Mouse (Mus musculus): ENCODE measurements around the gene Lsamp. TPM values are rescaled to one million over a fixed set of nuclear protein-coding genes. Genes with fewer than 3 reads are reported as not detected.

Gene Lsamp
- polyA plus RNA-seq, 1 experiment from 2014 or later = 2.1 TPM

DNA sequence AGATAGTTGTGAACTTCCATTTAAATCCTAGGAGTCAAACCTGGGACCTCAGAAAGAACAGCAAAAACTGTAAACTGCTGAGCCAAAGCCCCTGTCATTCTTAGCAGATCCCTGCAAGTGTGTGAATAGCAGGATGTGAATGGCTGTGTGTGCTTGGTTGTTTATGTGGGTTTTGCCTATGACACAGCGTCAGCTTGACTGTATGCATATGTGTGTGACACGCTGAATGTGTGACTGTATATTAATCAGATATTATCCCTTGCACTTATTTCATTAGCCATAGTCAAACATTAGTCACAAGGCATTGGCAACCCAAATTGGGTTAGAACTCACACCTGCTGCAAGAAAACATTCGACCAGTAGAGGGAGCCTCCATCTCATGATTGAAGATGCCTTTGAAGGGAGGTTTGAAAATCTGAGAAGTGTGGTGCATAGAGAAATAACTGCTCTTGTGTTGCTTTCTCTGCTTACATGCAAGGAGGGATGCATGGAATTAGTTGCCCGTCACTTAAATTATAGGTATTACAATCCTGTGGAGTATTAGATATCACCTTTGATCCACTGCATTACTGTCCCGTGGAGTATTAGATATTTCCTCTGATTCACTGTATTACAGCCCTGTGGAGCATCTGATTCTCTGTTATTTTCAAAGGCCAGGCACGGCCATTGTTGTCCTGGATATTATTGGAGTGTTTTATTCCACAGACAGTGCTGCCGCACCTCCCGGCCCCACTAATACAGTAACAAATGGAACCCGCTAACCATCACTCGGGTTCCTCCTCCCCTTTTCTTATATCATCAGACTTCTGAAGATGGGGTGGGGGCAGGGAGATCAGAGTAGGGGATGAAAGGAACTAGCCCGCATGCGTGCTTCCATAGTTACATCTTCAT, 1274.2 kb downstream of the Lsamp start:
- H3K4me1 ChIP-seq (ENCODE audit: control insufficient read depth in 2 of 2, insufficient read depth in 2 of 2, low read length in 2 of 2) = no peaks in the 10 kb centered on the region
- no peak for ATAC-seq (ENCODE audit: insufficient number of reproducible peaks, insufficient read depth, low FRiP score, low read depth)
- 53% methylated on average over 12 of the region's 12 CpGs for whole genome bisulfite sequencing
- no peak overlapping the region for H3K27ac ChIP-seq (replicated peaks in 1 of 2; ENCODE audit: control insufficient read depth in 1 of 2, insufficient read depth in 1 of 2, low read depth in 2 of 2, low read length in 2 of 2)
- no peaks in the 10 kb centered on the region for H3K36me3 ChIP-seq (ENCODE audit: control insufficient read depth, insufficient read depth, low read length)
- no peaks in the 10 kb centered on the region for H3K9me3 ChIP-seq (ENCODE audit: control insufficient read depth, low read length)
- no peak overlapping the region for H3K4me2 ChIP-seq (ENCODE audit: low read length)
- no peak overlapping the region for H3K9ac ChIP-seq (ENCODE audit: low read length)
- no peak overlapping the region for H3K4me3 ChIP-seq (ENCODE audit: control insufficient read depth in 1 of 2, insufficient read depth in 1 of 2, low read depth in 1 of 2, low read length in 2 of 2)
- no peaks in the 10 kb centered on the region for H3K27me3 ChIP-seq (ENCODE audit: control insufficient read depth, insufficient read depth, low read length)

DNA sequence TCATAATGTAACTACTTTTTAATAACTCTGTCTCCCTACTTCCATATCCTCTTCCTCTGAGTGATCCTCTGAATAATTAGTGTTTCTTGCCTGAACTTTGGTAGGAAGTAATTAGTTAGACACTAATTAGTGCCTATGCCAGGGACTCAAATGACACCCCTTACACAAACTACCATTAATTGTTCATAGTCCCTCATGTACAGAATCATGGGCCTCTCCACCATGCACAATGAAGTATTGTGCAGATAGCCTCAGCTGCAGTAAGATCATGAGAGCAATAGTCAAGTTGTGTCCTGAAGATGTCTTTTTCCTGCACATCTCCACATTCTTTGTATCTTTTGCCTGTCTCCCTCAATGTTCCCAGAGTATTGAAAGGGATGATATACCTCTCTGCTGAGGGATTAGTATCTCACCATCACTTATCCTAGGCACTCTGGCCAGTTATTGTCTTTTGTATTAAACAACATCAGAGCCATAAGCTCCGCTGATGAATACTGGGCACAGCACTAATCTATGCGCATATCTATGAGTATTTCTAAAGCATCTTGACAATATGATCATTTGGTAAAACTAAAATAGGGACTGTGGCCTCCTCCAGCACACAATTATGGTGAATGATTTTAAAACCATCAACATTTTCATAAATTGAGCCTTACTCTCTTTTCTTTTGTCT, 1292.0 kb downstream of the Lsamp start:
- Histone ChIP-seq H3K9ac (ENCODE audit: low read length) (no peak overlapping the region), H3K4me1 (ENCODE audit: control insufficient read depth in 2 of 2, insufficient read depth in 2 of 2, low read length in 2 of 2) (no peaks in the 10 kb centered on the region), H3K27me3 (ENCODE audit: control insufficient read depth, insufficient read depth, low read length) (no peaks in the 10 kb centered on the region), H3K4me3 (ENCODE audit: control insufficient read depth in 1 of 2, insufficient read depth in 1 of 2, low read depth in 1 of 2, low read length in 2 of 2) (no peak overlapping the region), H3K36me3 (ENCODE audit: control insufficient read depth, insufficient read depth, low read length) (no peaks in the 10 kb centered on the region), H3K4me2 (ENCODE audit: low read length) (no peak overlapping the region), H3K9me3 (ENCODE audit: control insufficient read depth, low read length) (no peaks in the 10 kb centered on the region), H3K27ac (replicated peaks in 1 of 2; ENCODE audit: control insufficient read depth in 1 of 2, insufficient read depth in 1 of 2, low read depth in 2 of 2, low read length in 2 of 2) (no peak overlapping the region)
- 88% methylated on average over 2 of the region's 2 CpGs for WGBS
- ATAC-seq (ENCODE audit: insufficient number of reproducible peaks, insufficient read depth, low FRiP score, low read depth) = no peak

DNA sequence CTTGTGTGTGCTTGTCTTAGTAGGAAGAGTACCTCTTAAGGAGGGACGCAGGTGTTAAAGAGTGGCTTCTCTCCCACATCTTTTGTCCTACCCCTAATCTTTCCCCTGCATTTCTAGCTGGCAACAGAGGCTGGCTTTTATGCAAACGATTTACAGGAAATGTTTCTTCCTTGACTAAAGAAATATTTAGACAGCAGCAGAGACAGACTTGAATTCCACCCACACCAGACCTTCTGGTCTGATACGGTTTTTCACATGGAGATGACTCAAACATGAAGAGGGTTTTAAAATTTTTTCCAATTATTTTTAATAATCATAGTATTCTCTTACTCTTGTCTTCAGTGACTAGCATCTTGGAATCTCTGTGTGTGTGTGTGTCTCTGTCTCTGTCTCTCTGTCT, 1333.8 kb downstream of the Lsamp start:
- no peaks in the 10 kb centered on the region for H3K4me1 ChIP-seq (ENCODE audit: control insufficient read depth in 2 of 2, insufficient read depth in 2 of 2, low read length in 2 of 2)
- ATAC-seq (ENCODE audit: insufficient number of reproducible peaks, insufficient read depth, low FRiP score, low read depth) = no peak
- no peak overlapping the region for H3K9ac ChIP-seq (ENCODE audit: low read length)
- H3K36me3 ChIP-seq (ENCODE audit: control insufficient read depth, insufficient read depth, low read length) = no peaks in the 10 kb centered on the region
- H3K4me3 ChIP-seq (ENCODE audit: control insufficient read depth in 1 of 2, insufficient read depth in 1 of 2, low read depth in 1 of 2, low read length in 2 of 2) = no peak overlapping the region
- H3K27ac ChIP-seq (replicated peaks in 1 of 2; ENCODE audit: control insufficient read depth in 1 of 2, insufficient read depth in 1 of 2, low read depth in 2 of 2, low read length in 2 of 2) = no peak overlapping the region
- no peaks in the 10 kb centered on the region for H3K9me3 ChIP-seq (ENCODE audit: control insufficient read depth, low read length)
- no peak overlapping the region for H3K4me2 ChIP-seq (ENCODE audit: low read length)
- H3K27me3 ChIP-seq (ENCODE audit: control insufficient read depth, insufficient read depth, low read length) = no peaks in the 10 kb centered on the region
- WGBS = 59% methylated on average over 3 of the region's 3 CpGs

DNA sequence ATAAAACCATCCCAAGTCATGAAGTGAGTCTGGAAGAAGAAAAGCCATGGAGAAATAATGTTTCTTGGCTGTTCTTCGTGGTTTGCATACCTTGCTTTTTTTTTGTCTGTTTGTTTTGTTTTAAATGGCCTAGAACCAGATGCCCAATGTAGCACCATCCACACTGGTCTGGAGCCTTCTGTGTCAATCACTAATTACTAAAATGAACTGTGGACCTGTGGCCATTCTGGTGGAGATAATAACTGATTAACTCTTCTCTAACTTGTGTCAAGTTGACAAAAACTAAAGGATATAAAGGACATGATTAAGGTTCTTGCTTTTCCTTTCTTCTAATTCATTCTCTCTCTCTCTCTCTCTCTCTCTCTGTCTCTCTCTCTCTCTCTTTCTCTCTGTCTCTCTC, 1359.3 kb downstream of the Lsamp start:
- WGBS = 66% methylated on average over 1 of the region's 1 CpGs
- Histone ChIP-seq H3K36me3 (ENCODE audit: control insufficient read depth, insufficient read depth, low read length) (no peaks in the 10 kb centered on the region), H3K27ac (replicated peaks in 1 of 2; ENCODE audit: control insufficient read depth in 1 of 2, insufficient read depth in 1 of 2, low read depth in 2 of 2, low read length in 2 of 2) (no peak overlapping the region), H3K4me1 (ENCODE audit: control insufficient read depth in 2 of 2, insufficient read depth in 2 of 2, low read length in 2 of 2) (no peaks in the 10 kb centered on the region), H3K4me2 (ENCODE audit: low read length) (no peak overlapping the region), H3K27me3 (ENCODE audit: control insufficient read depth, insufficient read depth, low read length) (no peaks in the 10 kb centered on the region), H3K9ac (ENCODE audit: low read length) (no peak overlapping the region), H3K9me3 (ENCODE audit: control insufficient read depth, low read length) (no peaks in the 10 kb centered on the region), H3K4me3 (ENCODE audit: control insufficient read depth in 1 of 2, insufficient read depth in 1 of 2, low read depth in 1 of 2, low read length in 2 of 2) (no peak overlapping the region)
- no peak for ATAC-seq (ENCODE audit: insufficient number of reproducible peaks, insufficient read depth, low FRiP score, low read depth)

DNA sequence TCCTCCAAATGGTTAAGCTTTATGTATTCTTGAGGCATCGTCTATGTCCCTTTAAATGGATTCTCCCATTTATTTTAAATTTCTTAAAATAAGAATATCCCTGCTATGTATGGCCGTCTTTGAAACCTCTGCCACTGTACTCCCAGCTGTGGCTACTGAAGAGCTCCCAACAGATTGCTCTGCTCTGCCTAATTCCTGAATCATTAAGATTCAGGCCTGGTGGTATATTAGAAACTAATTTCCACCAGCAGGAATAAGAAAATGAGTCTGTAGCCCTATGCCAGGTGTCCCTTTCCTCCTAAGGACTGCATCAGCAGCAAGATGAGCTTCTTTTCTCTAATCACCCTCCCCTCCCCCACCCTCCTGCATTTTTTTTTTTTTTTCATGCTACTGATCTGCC, 1381.0 kb downstream of the Lsamp start:
- no peaks in the 10 kb centered on the region for H3K36me3 ChIP-seq (ENCODE audit: control insufficient read depth, insufficient read depth, low read length)
- no peak overlapping the region for H3K9ac ChIP-seq (ENCODE audit: low read length)
- no peak overlapping the region for H3K4me3 ChIP-seq (ENCODE audit: control insufficient read depth in 1 of 2, insufficient read depth in 1 of 2, low read depth in 1 of 2, low read length in 2 of 2)
- no peak overlapping the region for H3K4me2 ChIP-seq (ENCODE audit: low read length)
- no peaks in the 10 kb centered on the region for H3K4me1 ChIP-seq (ENCODE audit: control insufficient read depth in 2 of 2, insufficient read depth in 2 of 2, low read length in 2 of 2)
- H3K27ac ChIP-seq (replicated peaks in 1 of 2; ENCODE audit: control insufficient read depth in 1 of 2, insufficient read depth in 1 of 2, low read depth in 2 of 2, low read length in 2 of 2) = no peak overlapping the region
- H3K27me3 ChIP-seq (ENCODE audit: control insufficient read depth, insufficient read depth, low read length) = no peaks in the 10 kb centered on the region
- H3K9me3 ChIP-seq (ENCODE audit: control insufficient read depth, low read length) = no peaks in the 10 kb centered on the region
- WGBS = 63% methylated on average over 2 of the region's 2 CpGs
- no peak for ATAC-seq (ENCODE audit: insufficient number of reproducible peaks, insufficient read depth, low FRiP score, low read depth)

DNA sequence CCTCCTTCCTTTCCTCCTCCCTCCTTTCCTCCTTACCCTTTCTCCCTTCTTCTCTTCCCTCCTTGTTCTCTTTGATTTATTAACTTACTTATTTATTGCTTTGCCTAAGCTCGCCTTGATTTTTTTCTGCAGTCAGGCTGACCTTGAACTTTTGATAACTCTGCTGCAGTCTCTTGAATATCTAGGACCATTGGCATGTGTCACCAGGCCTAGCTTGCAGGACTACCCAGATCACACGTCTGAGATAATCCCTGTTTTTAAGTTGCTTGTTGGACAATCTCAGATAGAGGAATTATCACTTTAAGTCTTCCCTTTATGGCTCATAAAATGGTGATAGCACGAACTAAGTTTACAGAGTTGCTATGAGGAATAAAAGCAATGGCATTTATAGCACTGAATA, 1399.5 kb downstream of the Lsamp start:
- H3K27ac ChIP-seq (replicated peaks in 1 of 2; ENCODE audit: control insufficient read depth in 1 of 2, insufficient read depth in 1 of 2, low read depth in 2 of 2, low read length in 2 of 2) = no peak overlapping the region
- no peak for ATAC-seq (ENCODE audit: insufficient number of reproducible peaks, insufficient read depth, low FRiP score, low read depth)
- H3K4me3 ChIP-seq (ENCODE audit: control insufficient read depth in 1 of 2, insufficient read depth in 1 of 2, low read depth in 1 of 2, low read length in 2 of 2) = no peak overlapping the region
- 42% methylated on average over 3 of the region's 3 CpGs for WGBS
- no peaks in the 10 kb centered on the region for H3K36me3 ChIP-seq (ENCODE audit: control insufficient read depth, insufficient read depth, low read length)
- H3K4me2 ChIP-seq (ENCODE audit: low read length) = no peak overlapping the region
- H3K9ac ChIP-seq (ENCODE audit: low read length) = no peak overlapping the region
- no peaks in the 10 kb centered on the region for H3K27me3 ChIP-seq (ENCODE audit: control insufficient read depth, insufficient read depth, low read length)
- no peaks in the 10 kb centered on the region for H3K4me1 ChIP-seq (ENCODE audit: control insufficient read depth in 2 of 2, insufficient read depth in 2 of 2, low read length in 2 of 2)
- H3K9me3 ChIP-seq (ENCODE audit: control insufficient read depth, low read length) = no peaks in the 10 kb centered on the region

DNA sequence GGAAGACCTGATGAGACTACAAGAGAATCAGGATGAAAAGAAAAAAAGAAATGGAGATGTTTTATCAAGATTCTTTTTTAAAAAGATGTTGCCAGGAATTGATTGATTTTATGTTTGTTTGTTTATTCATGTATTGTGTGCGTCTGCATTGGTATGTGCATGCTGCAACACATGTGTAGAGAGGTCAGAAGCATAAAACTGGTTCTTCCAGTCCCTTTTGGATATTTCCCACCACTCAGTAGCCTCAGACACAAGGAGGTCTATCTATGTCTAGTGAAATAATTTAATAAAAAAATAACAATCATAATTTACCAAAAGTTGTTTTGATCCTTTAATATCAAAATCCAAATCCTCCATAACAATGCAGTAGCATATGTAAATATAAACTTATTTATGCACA, 1400.1 kb downstream of the Lsamp start:
- no peaks in the 10 kb centered on the region for H3K36me3 ChIP-seq (ENCODE audit: control insufficient read depth, insufficient read depth, low read length)
- H3K4me3 ChIP-seq (ENCODE audit: control insufficient read depth in 1 of 2, insufficient read depth in 1 of 2, low read depth in 1 of 2, low read length in 2 of 2) = no peak overlapping the region
- no peaks in the 10 kb centered on the region for H3K4me1 ChIP-seq (ENCODE audit: control insufficient read depth in 2 of 2, insufficient read depth in 2 of 2, low read length in 2 of 2)
- H3K4me2 ChIP-seq (ENCODE audit: low read length) = no peak overlapping the region
- H3K9ac ChIP-seq (ENCODE audit: low read length) = no peak overlapping the region
- no peak overlapping the region for H3K27ac ChIP-seq (replicated peaks in 1 of 2; ENCODE audit: control insufficient read depth in 1 of 2, insufficient read depth in 1 of 2, low read depth in 2 of 2, low read length in 2 of 2)
- no peaks in the 10 kb centered on the region for H3K9me3 ChIP-seq (ENCODE audit: control insufficient read depth, low read length)
- 65% methylated on average over 1 of the region's 1 CpGs for WGBS
- no peak for ATAC-seq (ENCODE audit: insufficient number of reproducible peaks, insufficient read depth, low FRiP score, low read depth)
- no peaks in the 10 kb centered on the region for H3K27me3 ChIP-seq (ENCODE audit: control insufficient read depth, insufficient read depth, low read length)

Measured in heart, embryonic 14.5 days (tissue).